Mouse (Mus musculus) urinary bladder, postnatal 25 days (tissue): ENCODE results near the gene Gm15013.
A peak's percentile ranks its signal among the peaks of the same experiment; 100 is the strongest.
"Not testable (repeated sequence)": the region's sequence is repeated elsewhere in the genome, so short reads cannot be mapped to it uniquely, and the experiment has no call there.

Source experiments
- DNase-seq: peaks from one replicate; pipeline ENCODE4 v3.0.0; 2022; ENCODE audit warnings: low spot score

The Gm15013 gene

GRCm38 (mm10) chrX:139714381-139714780, at the start of gene Gm15013:
Gene Gm15013, minus strand, starts transcription at chrX:139714481.
- DNase-seq: no peak

GRCm38 (mm10) chrX:139762546-139762945, 48.3 kb upstream of the Gm15013 start:
- no peak for DNase-seq

DNA sequence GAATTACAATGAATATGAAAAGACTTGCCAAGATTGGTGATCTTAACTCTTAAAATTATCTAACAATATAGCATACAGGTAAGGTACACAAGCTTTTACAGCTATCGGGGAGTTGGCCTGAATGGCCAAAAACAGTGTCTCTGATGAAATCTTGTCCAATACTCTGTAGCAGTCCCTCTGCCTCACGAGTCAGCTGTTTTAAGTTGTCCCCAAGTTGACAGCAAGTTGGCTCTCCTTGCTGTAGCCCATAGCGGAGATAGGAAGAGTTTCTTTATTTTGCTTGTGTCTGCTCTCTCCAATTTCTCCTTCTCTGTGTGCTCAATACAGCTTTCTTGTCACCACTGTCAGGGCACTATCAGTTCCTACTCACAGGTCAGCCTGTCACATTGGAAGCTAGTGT, 44.4 kb upstream of the Gm15013 start:
- DNase-seq: not testable (repeated sequence)

- peak; percentile 34 for DNase-seq
Observed at GRCm38 (mm10) chrX:139751855-139752254, 37.6 kb upstream of the Gm15013 start.

- DNase-seq: no peak
Observed at GRCm38 (mm10) chrX:139737066-139737465, 22.8 kb upstream of the Gm15013 start.

DNA sequence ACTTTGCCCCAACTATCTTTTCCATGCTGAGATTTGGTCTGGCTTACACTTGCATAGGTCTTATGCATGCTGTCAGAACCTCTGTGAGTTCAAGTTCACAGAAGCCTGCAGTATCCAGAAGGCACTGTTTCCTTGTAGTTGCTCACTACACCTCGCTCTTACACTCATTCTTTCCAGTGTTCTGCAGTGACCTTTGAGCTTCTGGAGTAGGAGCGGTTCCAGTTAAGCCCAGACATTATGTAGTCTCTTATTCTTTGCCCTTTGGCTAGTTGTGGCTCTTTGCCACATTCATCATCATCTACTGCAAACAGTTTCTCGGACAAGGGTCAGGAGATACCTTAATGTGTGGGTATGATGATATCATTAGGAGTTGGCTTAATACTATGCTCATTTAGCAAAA, 16.3 kb upstream of the Gm15013 start:
- no peak for DNase-seq

- DNase-seq: no peak
Observed at GRCm38 (mm10) chrX:139722350-139722749, 8.1 kb upstream of the Gm15013 start.

- peak; percentile 46 for DNase-seq
Observed at GRCm38 (mm10) chrX:139684775-139685695, 29.2 kb downstream of the Gm15013 start, which contains the start of gene Tbc1d8b. Gene Tbc1d8b, plus strand, starts transcription at chrX:139684996.

DNA sequence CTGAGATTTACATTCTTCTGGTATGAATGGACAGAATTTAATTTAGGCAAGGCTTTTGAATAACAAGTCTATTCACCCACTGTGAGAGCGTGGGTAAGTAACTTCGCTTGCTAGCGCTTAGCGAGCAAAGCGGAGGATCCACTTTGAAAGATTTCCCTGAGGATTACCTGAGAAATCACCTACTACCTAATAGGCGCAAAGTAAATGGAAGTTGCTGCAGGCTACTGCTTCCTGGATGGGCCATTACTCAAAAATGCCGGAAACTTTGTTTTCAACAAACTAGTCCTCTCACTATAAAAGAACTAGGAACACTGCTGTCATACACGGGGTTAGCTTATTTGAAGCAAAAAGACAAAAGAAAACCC, 29.9 kb downstream of the Gm15013 start:
- DNase-seq: no peak

GRCm38 (mm10) chrX:139665829-139666228, 48.5 kb downstream of the Gm15013 start:
- DNase-seq: no peak
